Mouse (Mus musculus) CH12.LX (cell line): ENCODE results near the gene Prn. TPM values are rescaled to one million over a fixed set of nuclear protein-coding genes. Genes with fewer than 3 reads are reported as not detected.

Experiments used
- DNase-seq: peaks from one replicate; pipeline ENCODE4 v3.0.0-alpha.2; 2013; ENCODE audit errors: extremely low read depth
- H3K27ac ChIP-seq: 2 replicates; pipeline ENCODE4 v1.5.1; 2012; ENCODE audit warnings: low read depth, mild to moderate bottlenecking, control low read depth, moderate library complexity; ENCODE audit not compliant: insufficient read depth
- H3K27me3 ChIP-seq: replicated peaks from 2 replicates; pipeline ENCODE3; 2012; ENCODE audit warnings: inconsistent platforms
- H3K36me3 ChIP-seq, 2 experiments: replicated peaks in 1 of 2; 2 replicates each; pipeline versions ENCODE3 to v1.6.1; 2012; ENCODE audit warnings: inconsistent platforms in 1 of 2, low read length in 1 of 2, mild to moderate bottlenecking in 1 of 2, mixed read lengths in 1 of 2, moderate library complexity in 1 of 2; ENCODE audit not compliant: control insufficient read depth in 1 of 2, insufficient read depth in 1 of 2
- H3K4me1 ChIP-seq, 2 experiments: 2 replicates each; pipeline ENCODE4 v1.6.1; 2012; ENCODE audit warnings: inconsistent platforms in 1 of 2, moderate library complexity in 1 of 2; ENCODE audit not compliant: insufficient read depth in 2 of 2, control insufficient read depth in 1 of 2
- H3K4me2 ChIP-seq: 2 replicates; pipeline ENCODE4 v1.6.1; 2012; ENCODE audit warnings: low read depth, mild to moderate bottlenecking, control low read depth; ENCODE audit not compliant: poor library complexity, insufficient read depth, severe bottlenecking
- H3K4me3 ChIP-seq, 3 experiments: fragments of 150-350 bp in 1 of 3; sonication (generic) in 1 of 3; replicated peaks in 1 of 3; 2 replicates each; pipeline versions ENCODE3 to v1.5.1; 2011 to 2012; ENCODE audit warnings: low read depth in 2 of 3, low read length in 2 of 3, mild to moderate bottlenecking in 2 of 3, moderate library complexity in 2 of 3, control low read depth in 1 of 3, improper control_type of control experiment in 1 of 3, inconsistent platforms in 1 of 3, mixed read lengths in 1 of 3; ENCODE audit not compliant: poor library complexity in 1 of 3
- H3K79me2 ChIP-seq: replicated peaks from 2 replicates; pipeline ENCODE4 v1.6.1; 2012; ENCODE audit warnings: mild to moderate bottlenecking, moderate library complexity; ENCODE audit not compliant: control insufficient read depth, poor library complexity, insufficient read depth, severe bottlenecking; ENCODE audit errors: extremely low read depth
- H3K9ac ChIP-seq: 2 replicates; pipeline ENCODE4 v1.6.1; 2012; ENCODE audit warnings: low read depth, mild to moderate bottlenecking, control low read depth, moderate library complexity; ENCODE audit not compliant: insufficient read depth
- H3K9me3 ChIP-seq: replicated peaks from 2 replicates; pipeline ENCODE3; 2012; ENCODE audit warnings: low read length, inconsistent platforms, mixed read lengths
- CHD2 ChIP-seq: IDR thresholded peaks from 2 replicates; pipeline ENCODE4 v1.6.1; 2011; ENCODE audit warnings: low read length, improper control_type of control experiment
- E2F4 ChIP-seq: IDR thresholded peaks from 2 replicates; pipeline ENCODE4 v1.6.1; 2011; ENCODE audit warnings: low read depth, low read length, improper control_type of control experiment; ENCODE audit not compliant: insufficient replicate concordance
- ELF1 ChIP-seq: IDR thresholded peaks from 2 replicates; pipeline ENCODE4 v1.6.1; 2014; ENCODE audit warnings: low read depth, mild to moderate bottlenecking, inconsistent platforms, low read length, improper control_type of control experiment
- EP300 ChIP-seq: IDR thresholded peaks from 2 replicates; pipeline ENCODE4 v1.6.1; 2011; ENCODE audit warnings: low read length, improper control_type of control experiment
- GABPA ChIP-seq: IDR thresholded peaks from 2 replicates; pipeline ENCODE4 v1.6.1; 2012; ENCODE audit warnings: low read depth, low read length, improper control_type of control experiment, inconsistent platforms; ENCODE audit not compliant: insufficient replicate concordance
- IRF4 ChIP-seq: IDR thresholded peaks from 2 replicates; pipeline ENCODE4 v1.6.1; 2014; ENCODE audit warnings: low read depth, mild to moderate bottlenecking, inconsistent platforms, low read length, improper control_type of control experiment
- JUN ChIP-seq: IDR thresholded peaks from 2 replicates; pipeline ENCODE4 v1.6.1; 2011; ENCODE audit warnings: low read depth, mild to moderate bottlenecking, low read length, improper control_type of control experiment, moderate library complexity; ENCODE audit not compliant: insufficient read depth
- JUND ChIP-seq: conservative IDR thresholded peaks from 2 replicates; pipeline ENCODE4 v1.6.1; 2011; ENCODE audit warnings: low read depth, low read length, improper control_type of control experiment
- MXI1 ChIP-seq: IDR thresholded peaks from 2 replicates; pipeline ENCODE4 v1.6.1; 2011; ENCODE audit warnings: mild to moderate bottlenecking, low read depth, low read length, improper control_type of control experiment
- NELFE ChIP-seq: IDR thresholded peaks from 2 replicates; pipeline ENCODE4 v1.6.1; 2011; ENCODE audit warnings: low read depth, low read length, improper control_type of control experiment
- NRF1 ChIP-seq: IDR thresholded peaks from 2 replicates; pipeline ENCODE4 v1.6.1; 2014; ENCODE audit warnings: low read depth, mild to moderate bottlenecking, inconsistent platforms, low read length, improper control_type of control experiment, moderate library complexity
- POLR2AphosphoS2 ChIP-seq: IDR thresholded peaks from 2 replicates; pipeline ENCODE4 v1.6.1; 2011; ENCODE audit warnings: low read depth, low read length, improper control_type of control experiment
- RCOR1 ChIP-seq: conservative IDR thresholded peaks from 2 replicates; pipeline ENCODE4 v1.6.1; 2012; ENCODE audit warnings: low read depth, mild to moderate bottlenecking, inconsistent platforms, low read length, improper control_type of control experiment
- SIN3A ChIP-seq: IDR thresholded peaks from 2 replicates; pipeline ENCODE4 v1.6.1; 2012; ENCODE audit warnings: low read length, improper control_type of control experiment, inconsistent platforms
- SMC3 ChIP-seq: IDR thresholded peaks from 2 replicates; pipeline ENCODE4 v1.6.1; 2011; ENCODE audit warnings: low read depth, low read length, improper control_type of control experiment
- TBP ChIP-seq: conservative IDR thresholded peaks from 2 replicates; pipeline ENCODE4 v1.6.1; 2011; ENCODE audit warnings: low read depth, low read length, improper control_type of control experiment
- TCF12 ChIP-seq: IDR thresholded peaks from 2 replicates; pipeline ENCODE4 v1.6.1; 2014; ENCODE audit warnings: low read depth, mild to moderate bottlenecking, inconsistent platforms, low read length, improper control_type of control experiment
- ZNF384 ChIP-seq: IDR thresholded peaks from 2 replicates; pipeline ENCODE4 v1.6.1; 2012; ENCODE audit warnings: low read depth, low read length, improper control_type of control experiment, inconsistent platforms
- dilution Hi-C: fragments of 300-500 bp; cut with MboI; formaldehyde crosslinking; loops from 2 replicates; pipeline ENCODE4 v1.14.3; 2020; ENCODE audit warnings: low sequenced_read_pairs; ENCODE audit not compliant: extremely low pct_unique_long_range_greater_than_20kb, extremely low pct_ligation_motif_present
- in situ Hi-C: fragments of 300-500 bp; cut with MboI; formaldehyde crosslinking; loops from 3 replicates; pipeline ENCODE4 v1.14.3; 2019; ENCODE audit warnings: low sequenced_read_pairs, low pct_ligation_motif_present, low pct_unique_long_range_greater_than_20kb, mixed read lengths
- polyA plus RNA-seq: library from polyadenylated mRNA; unstranded; fragments of >175 nt; gene quantifications from 2 replicates; pipeline ENCODE4 v1.2.1, GENCODE M21; 2012; ENCODE audit warnings: low read depth; ENCODE audit not compliant: insufficient read length
- total RNA-seq, 2 experiments: library from RNA; depleted of rRNA; stranded (reverse); fragments of 300-350 nt in 1 of 2; fragments of >200 nt in 1 of 2; gene quantifications; 2 replicates each; pipeline ENCODE4 v1.2.3; 2012 to 2014

Prn gene
- total and polyA plus RNA-seq, 3 experiments = not detected

GRCm38 (mm10) chr2:131911341-131911740, 1.6 kb downstream of the Prn start:
- peaks cover 0 to 24% of the 10 kb centered on the region in 2 experiments; a peak in 2 of 4 replicates for H3K4me1 ChIP-seq
- no peak for DNase-seq
- H3K27me3 ChIP-seq = peaks cover 6% of the 10 kb centered on the region
- dilution Hi-C loops (no loop called here), in situ Hi-C loops (no loop called here)
- peaks cover 0 to 10% of the 10 kb centered on the region in 2 experiments for H3K36me3 ChIP-seq
- H3K4me2 ChIP-seq = no peak overlapping the region; the same call in 1 of the 2 replicates
- no peaks in the 10 kb centered on the region for H3K79me2 ChIP-seq
- no peak overlapping the region for H3K9ac ChIP-seq
- no peak overlapping the region for H3K27ac ChIP-seq
- H3K4me3 ChIP-seq = no peak overlapping the region
- H3K9me3 ChIP-seq = no peaks in the 10 kb centered on the region
- TF ChIP-seq JUND = no peak
- TF ChIP-seq NRF1 = no peak
- no peak for TF ChIP-seq IRF4
- TF ChIP-seq RCOR1 = no peak
- TF ChIP-seq SMC3 = no peak
- TF ChIP-seq JUN = no peak
- TF ChIP-seq MXI1 = no peak
- no peak for TF ChIP-seq ELF1
- no peak for TF ChIP-seq EP300

- H3K4me3 ChIP-seq = no peak overlapping the region
- dilution Hi-C loops (no loop called here), in situ Hi-C loops (no loop called here)
- H3K36me3 ChIP-seq = peaks cover 0 to 16% of the 10 kb centered on the region in 2 experiments
- no peak overlapping the region for H3K27ac ChIP-seq
- no peak for DNase-seq
- H3K9ac ChIP-seq = no peak overlapping the region
- no peak overlapping the region for H3K4me2 ChIP-seq
- no peaks in the 10 kb centered on the region for H3K79me2 ChIP-seq
- TF ChIP-seq ELF1 (no peak), TBP (no peak), POLR2AphosphoS2 (no peak), TCF12 (no peak), SIN3A (no peak), E2F4 (no peak), CHD2 (no peak), GABPA (no peak), NELFE (no peak), ZNF384 (no peak)
- TF ChIP-seq, all 38 proteins: peak for 0
- Histone ChIP-seq H3K4me1 (peaks cover 0 to 24% of the 10 kb centered on the region in 2 experiments; a peak in 2 of 4 replicates), H3K9me3 (no peaks in the 10 kb centered on the region), H3K27me3 (peaks cover 6% of the 10 kb centered on the region)
Measured at GRCm38 (mm10) chr2:131912526-131913258, 2.9 kb downstream of the Prn start.
